Mouse (Mus musculus) myocyte (in vitro differentiated cells): ENCODE data around the gene Prkcz.

Experiments
- CEBPB ChIP-seq: IDR thresholded peaks from 2 replicates; pipeline ENCODE4 v1.6.1; 2011; ENCODE audit warnings: mild to moderate bottlenecking, moderate library complexity; ENCODE audit not compliant: poor library complexity, insufficient read depth, severe bottlenecking
- E2F4 ChIP-seq: IDR thresholded peaks from one replicate; pipeline ENCODE4 v1.6.1; 2011; ENCODE audit warnings: mild to moderate bottlenecking, control low read depth, moderate library complexity; ENCODE audit not compliant: insufficient read depth
- MAX ChIP-seq: IDR thresholded peaks from one replicate; pipeline ENCODE4 v1.6.1; 2011; ENCODE audit warnings: low read depth, mild to moderate bottlenecking, control low read depth
- POLR2A ChIP-seq: IDR thresholded peaks from one replicate; pipeline ENCODE4 v1.6.1; 2011; ENCODE audit warnings: low read depth, mild to moderate bottlenecking, control low read depth, moderate library complexity; ENCODE audit not compliant: insufficient read length
- SRF ChIP-seq: IDR thresholded peaks from one replicate; pipeline ENCODE4 v1.6.1; 2011; ENCODE audit warnings: low read depth; ENCODE audit not compliant: control insufficient read depth, insufficient read length

DNA sequence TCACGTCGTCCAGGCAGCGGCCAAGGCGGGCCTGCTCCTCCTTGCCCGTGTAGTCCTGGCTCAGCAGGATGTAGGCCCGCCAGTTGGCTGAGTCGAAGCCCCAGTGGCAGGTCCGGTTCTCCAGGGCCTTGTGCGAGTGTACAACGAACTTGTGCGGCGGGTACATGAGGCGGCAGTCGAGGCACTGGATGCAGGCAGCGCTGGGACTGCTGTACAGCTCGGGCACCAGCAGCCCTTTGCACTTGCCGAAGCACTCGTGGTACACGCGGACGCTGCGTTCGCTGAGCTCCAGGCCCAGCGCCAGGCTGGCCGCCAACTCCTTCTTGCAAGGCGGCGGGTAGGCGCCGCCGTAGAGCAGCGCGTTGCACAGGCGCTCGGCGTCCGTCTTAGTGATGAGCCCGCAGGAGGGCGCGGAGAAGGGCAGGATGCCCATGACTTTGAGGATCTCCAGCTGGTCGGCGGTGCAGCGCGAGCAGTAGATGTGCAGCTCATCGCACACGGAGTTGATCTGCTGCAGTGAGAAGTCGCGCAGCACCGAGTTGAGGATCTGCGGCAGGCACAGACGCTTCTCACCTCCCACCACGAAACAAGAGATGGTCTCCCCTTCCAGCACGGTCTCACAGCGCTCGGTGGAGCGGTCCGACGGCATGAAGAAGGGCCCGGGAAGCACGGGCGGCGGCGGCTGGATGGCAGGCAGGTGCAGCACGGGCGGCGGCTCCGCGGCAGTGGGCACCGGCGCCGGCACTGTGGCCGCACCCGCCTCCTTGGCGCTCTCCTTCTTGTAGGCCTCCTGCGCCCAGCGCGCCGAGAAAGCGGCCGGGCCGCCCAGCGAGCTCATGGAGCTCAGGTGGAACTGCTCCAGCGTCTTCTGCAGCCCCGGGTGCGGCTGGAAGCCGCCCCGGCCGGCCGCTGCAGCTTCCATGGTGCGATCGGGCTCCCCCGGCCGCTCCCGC, 139.3 kb downstream of the Prkcz start:
- TF ChIP-seq POLR2A (no peak), MAX (no peak), E2F4 (no peak), CEBPB (no peak), SRF (no peak)
